Mouse (Mus musculus): ENCODE measurements around the gene Dlk2. TPM values are rescaled to one million over a fixed set of nuclear protein-coding genes. Genes with fewer than 3 reads are reported as not detected.

The Dlk2 gene
- total RNA-seq, 1 experiment from 2014 or later = 0.23 TPM

GRCm38 (mm10) chr17:46272058-46272457, 25.2 kb upstream of the Dlk2 start:
- no peak for ATAC-seq (replicated peaks; ENCODE audit: low read depth, poor library complexity, severe bottlenecking)

- ATAC-seq (replicated peaks; ENCODE audit: low read depth, poor library complexity, severe bottlenecking) = no peak
Measured at GRCm38 (mm10) chr17:46272675-46273074, 24.5 kb upstream of the Dlk2 start.

GRCm38 (mm10) chr17:46273803-46274236, 23.4 kb upstream of the Dlk2 start:
- no peak for ATAC-seq (replicated peaks; ENCODE audit: low read depth, poor library complexity, severe bottlenecking)

- no peak for ATAC-seq (replicated peaks; ENCODE audit: low read depth, poor library complexity, severe bottlenecking)
Measured at GRCm38 (mm10) chr17:46274465-46274864, 22.8 kb upstream of the Dlk2 start.

- ATAC-seq (replicated peaks; ENCODE audit: low read depth, poor library complexity, severe bottlenecking) = no peak
Measured at GRCm38 (mm10) chr17:46275034-46275433, 22.2 kb upstream of the Dlk2 start.

GRCm38 (mm10) chr17:46275506-46275905, 21.7 kb upstream of the Dlk2 start:
- no peak for ATAC-seq (replicated peaks; ENCODE audit: low read depth, poor library complexity, severe bottlenecking)

GRCm38 (mm10) chr17:46277586-46277985, 19.6 kb upstream of the Dlk2 start:
- ATAC-seq (replicated peaks; ENCODE audit: low read depth, poor library complexity, severe bottlenecking) = no peak

GRCm38 (mm10) chr17:46278011-46278765, 19.0 kb upstream of the Dlk2 start:
- ATAC-seq (replicated peaks; ENCODE audit: low read depth, poor library complexity, severe bottlenecking) = no peak

GRCm38 (mm10) chr17:46282483-46283123, 14.6 kb upstream of the Dlk2 start, which contains the start of gene Tjap1:
TSS of gene Tjap1 (minus strand) at chr17:46283026.
- peak; percentile 93 for ATAC-seq (replicated peaks; ENCODE audit: low read depth, poor library complexity, severe bottlenecking)

- ATAC-seq (replicated peaks; ENCODE audit: low read depth, poor library complexity, severe bottlenecking) = no peak
Measured at GRCm38 (mm10) chr17:46283140-46283539, 14.1 kb upstream of the Dlk2 start.

- no peak for ATAC-seq (replicated peaks; ENCODE audit: low read depth, poor library complexity, severe bottlenecking)
Measured at GRCm38 (mm10) chr17:46283911-46284310, 13.3 kb upstream of the Dlk2 start.

- ATAC-seq (replicated peaks; ENCODE audit: low read depth, poor library complexity, severe bottlenecking) = no peak
Measured at GRCm38 (mm10) chr17:46284653-46285052, 12.6 kb upstream of the Dlk2 start.

GRCm38 (mm10) chr17:46285407-46285806, 11.8 kb upstream of the Dlk2 start:
- ATAC-seq (replicated peaks; ENCODE audit: low read depth, poor library complexity, severe bottlenecking) = no peak

- no peak for ATAC-seq (replicated peaks; ENCODE audit: low read depth, poor library complexity, severe bottlenecking)
Measured at GRCm38 (mm10) chr17:46287678-46288095, 9.5 kb upstream of the Dlk2 start.

GRCm38 (mm10) chr17:46296601-46297000, 620 bp upstream of the Dlk2 start:
- ATAC-seq (replicated peaks; ENCODE audit: low read depth, poor library complexity, severe bottlenecking) = no peak

GRCm38 (mm10) chr17:46297028-46297363, 225 bp upstream of the Dlk2 start:
- ATAC-seq (replicated peaks; ENCODE audit: low read depth, poor library complexity, severe bottlenecking) = no peak

- peak; percentile 82 for ATAC-seq (replicated peaks; ENCODE audit: low read depth, poor library complexity, severe bottlenecking)
Measured at GRCm38 (mm10) chr17:46298220-46298913, 1.1 kb downstream of the Dlk2 start.

GRCm38 (mm10) chr17:46301892-46302291, 4.7 kb downstream of the Dlk2 start:
- no peak for ATAC-seq (replicated peaks; ENCODE audit: low read depth, poor library complexity, severe bottlenecking)

- no peak for ATAC-seq (replicated peaks; ENCODE audit: low read depth, poor library complexity, severe bottlenecking)
Measured at GRCm38 (mm10) chr17:46304184-46304583, 7.0 kb downstream of the Dlk2 start.

- no peak for ATAC-seq (replicated peaks; ENCODE audit: low read depth, poor library complexity, severe bottlenecking)
Measured at GRCm38 (mm10) chr17:46306956-46307355, 9.7 kb downstream of the Dlk2 start.

GRCm38 (mm10) chr17:46309835-46310234, 12.6 kb downstream of the Dlk2 start:
- no peak for ATAC-seq (replicated peaks; ENCODE audit: low read depth, poor library complexity, severe bottlenecking)

Measured in common myeloid progenitor, adult 5-6 weeks (primary cell).